Mouse (Mus musculus) ES-E14 (cell line): ENCODE measurements around the gene Inppl1. TPM values are rescaled to one million over a fixed set of nuclear protein-coding genes. Genes with fewer than 3 reads are reported as not detected.

Experiments used
- DNase-seq: peaks from one replicate; pipeline ENCODE4 v3.0.0-alpha.2; 2013; ENCODE audit warnings: low read depth, low spot score
- H3K27ac ChIP-seq: 2 replicates; pipeline ENCODE4 v1.5.1; 2012; ENCODE audit warnings: low read depth, mild to moderate bottlenecking, low read length, moderate library complexity, mixed read lengths; ENCODE audit not compliant: poor library complexity, insufficient read depth, severe bottlenecking
- H3K36me3 ChIP-seq: 2 replicates; pipeline ENCODE4 v1.6.1; 2012; ENCODE audit warnings: mild to moderate bottlenecking, low read length, moderate library complexity, mixed read lengths; ENCODE audit not compliant: control insufficient read depth, poor library complexity, insufficient read depth, severe bottlenecking
- H3K4me1 ChIP-seq, 2 experiments: fragments of 150-350 bp in 1 of 2; sonication (generic) in 1 of 2; 2 replicates each; pipeline ENCODE4 v1.6.1; 2012; ENCODE audit warnings: low read length in 2 of 2, mild to moderate bottlenecking in 1 of 2, mixed read lengths in 1 of 2; ENCODE audit not compliant: control insufficient read depth in 2 of 2, insufficient read depth in 2 of 2, poor library complexity in 1 of 2
- H3K4me3 ChIP-seq, 2 experiments: fragments of 150-350 bp in 1 of 2; sonication (generic) in 1 of 2; 2 replicates each; pipeline ENCODE4 v1.5.1; 2012; ENCODE audit warnings: low read length in 2 of 2, low read depth in 1 of 2, mild to moderate bottlenecking in 1 of 2, mixed read lengths in 1 of 2; ENCODE audit not compliant: insufficient read depth in 1 of 2, poor library complexity in 1 of 2, severe bottlenecking in 1 of 2
- H3K9ac ChIP-seq: 2 replicates; pipeline ENCODE4 v1.6.1; 2012; ENCODE audit warnings: low read depth, mild to moderate bottlenecking, low read length, mixed read lengths; ENCODE audit not compliant: poor library complexity, insufficient read depth, severe bottlenecking
- H3K9me3 ChIP-seq: fragments of 150-350 bp; sonication (generic); 2 replicates; pipeline ENCODE4 v1.6.1; 2012; ENCODE audit warnings: low read depth, mild to moderate bottlenecking, low read length; ENCODE audit not compliant: control insufficient read depth, insufficient read depth
- CHD2 ChIP-seq: IDR thresholded peaks from 2 replicates; pipeline ENCODE4 v1.6.1; 2014; ENCODE audit warnings: mild to moderate bottlenecking, low read depth, low read length, inconsistent platforms
- HCFC1 ChIP-seq: IDR thresholded peaks from 2 replicates; pipeline ENCODE4 v1.6.1; 2012; ENCODE audit warnings: low read length, inconsistent platforms, borderline replicate concordance; ENCODE audit not compliant: insufficient read depth
- MAFK ChIP-seq: IDR thresholded peaks from 2 replicates; pipeline ENCODE4 v1.6.1; 2014; ENCODE audit warnings: mild to moderate bottlenecking, low read depth, low read length, inconsistent platforms; ENCODE audit not compliant: insufficient read depth
- ZC3H11A ChIP-seq: IDR thresholded peaks from 2 replicates; pipeline ENCODE4 v1.6.1; 2012; ENCODE audit warnings: low read depth, mild to moderate bottlenecking, inconsistent platforms, low read length, borderline replicate concordance
- ZNF384 ChIP-seq: IDR thresholded peaks from 2 replicates; pipeline ENCODE4 v1.6.1; 2012; ENCODE audit warnings: low read depth, low read length, inconsistent platforms
- in situ Hi-C, 2 experiments: fragments of 600-800 bp; cut with MboI; formaldehyde crosslinking; loops; one replicate each; pipeline ENCODE4 v1.15.1; 2025; ENCODE audit warnings: low sequenced_read_pairs in 2 of 2, inconsistent platforms in 1 of 2; ENCODE audit not compliant: unreplicated experiment in 2 of 2
- total RNA-seq: library from RNA; depleted of rRNA; stranded (reverse); fragments of 300-350 nt; gene quantifications from 2 replicates; pipeline ENCODE4 v1.2.3, GENCODE M21; 2012; rRNA removed

The Inppl1 gene
- 57.1 and 71.4 TPM in 2 replicates for total RNA-seq

GRCm38 (mm10) chr7:101837606-101838471, at the start of gene Inppl1:
Gene Inppl1 (minus strand): TSS chr7:101838229.
- H3K36me3 ChIP-seq, result peaks cover 11% of the 10 kb centered on the region; the same call in 1 of the 2 replicates
- H3K4me1 ChIP-seq, result peaks cover 6 to 26% of the 10 kb centered on the region in 2 experiments; a peak in 3 of 4 replicates
- H3K27ac ChIP-seq, result peak within 1 kb of the TSS; percentile 85
- TF ChIP-seq CHD2 (no peak), ZC3H11A (no peak)
- peak; percentile 96 for DNase-seq
- H3K9me3 ChIP-seq, result no peaks in the 10 kb centered on the region
- peak within 1 kb of the TSS; percentile 84 for H3K9ac ChIP-seq
- in situ Hi-C loops, result no loop called here
- H3K4me3 ChIP-seq, result peak within 1 kb of the TSS; percentile 84 to 95

GRCm38 (mm10) chr7:101886274-101886673, 48.2 kb upstream of the Inppl1 start:
- H3K9ac ChIP-seq, result peak overlapping the region; percentile 5; the same call in 1 of the 2 replicates
- no peak overlapping the region for H3K27ac ChIP-seq
- H3K36me3 ChIP-seq, result no peaks in the 10 kb centered on the region
- no peak overlapping the region for H3K4me3 ChIP-seq
- no peak for DNase-seq
- TF ChIP-seq CHD2, result no peak
- TF ChIP-seq ZNF384, result no peak
- no peak for TF ChIP-seq ZC3H11A
- no peak for TF ChIP-seq MAFK
- TF ChIP-seq HCFC1, result no peak
- peaks cover 0 to 5% of the 10 kb centered on the region in 2 experiments; a peak in 1 of 4 replicates for H3K4me1 ChIP-seq
- in situ Hi-C loops, result no loop called here
- no peaks in the 10 kb centered on the region for H3K9me3 ChIP-seq

- Histone ChIP-seq H3K9ac (no peak overlapping the region), H3K27ac (no peak overlapping the region), H3K4me1 (peaks cover 0 to 5% of the 10 kb centered on the region in 2 experiments; a peak in 1 of 4 replicates), H3K4me3 (no peak overlapping the region), H3K9me3 (no peaks in the 10 kb centered on the region), H3K36me3 (no peaks in the 10 kb centered on the region)
- no peak for TF ChIP-seq ZC3H11A
- TF ChIP-seq HCFC1, result no peak
- TF ChIP-seq CHD2, result no peak
- no peak for TF ChIP-seq MAFK
- TF ChIP-seq ZNF384, result no peak
- in situ Hi-C loops, result no loop called here
- no peak for DNase-seq
These were observed 46.1 kb upstream of the Inppl1 start for GRCm38 (mm10) chr7:101884160-101884559.

- Histone ChIP-seq H3K36me3 (no peaks in the 10 kb centered on the region), H3K9ac (no peak overlapping the region), H3K9me3 (no peaks in the 10 kb centered on the region), H3K27ac (no peak overlapping the region), H3K4me1 (peaks cover 0 to 5% of the 10 kb centered on the region in 2 experiments; a peak in 1 of 4 replicates), H3K4me3 (no peak overlapping the region)
- in situ Hi-C loops, result no loop called here
- no peak for DNase-seq
- TF ChIP-seq HCFC1, result no peak
These were observed 44.6 kb upstream of the Inppl1 start for GRCm38 (mm10) chr7:101882413-101883154.
